26 mouse cellular contexts compared by ENCODE assay signal in genomic region chr2:105261335-105261734, GRCm38 (mm10). TPM values are rescaled to one million over a fixed set of nuclear protein-coding genes. Genes with fewer than 3 reads are reported as not detected.
"Had no signal": no experiment of that assay in that cellular context is flagged by ENCODE, and none has a peak within 500 bp of the region (broad histone marks: within the 10 kb centered on the region; RNA-seq: fewer than 3 reads in every experiment).

No protein-coding gene starts in this region.

- H3K4me1 ChIP-seq: midbrain, embryonic 12.5 days; midbrain, embryonic 15.5 days; neural tube, embryonic 12.5 days; neural tube, embryonic 15.5 days; stomach, embryonic 15.5 days had no signal

- DNase-seq: kidney, adult 18-20 months; kidney, adult 9 months; kidney, postnatal 36 days; layer of hippocampus, postnatal 36 days; left cerebral cortex, postnatal 4 days; liver, postnatal 0 days; lung, embryonic 14.5 days; right cerebral cortex, adult 18-20 months; right cerebral cortex, postnatal 14 days; spleen, adult 18-20 months; thymus, adult 2 months; thymus, postnatal 14 days; thymus, postnatal 4 days had no signal

- H3K9me3 ChIP-seq: limb, embryonic 12.5 days; limb, embryonic 15.5 days; midbrain, embryonic 12.5 days; midbrain, embryonic 15.5 days; neural tube, embryonic 12.5 days; neural tube, embryonic 15.5 days; stomach, embryonic 15.5 days had no signal

- H3K9ac ChIP-seq: limb, embryonic 12.5 days; limb, embryonic 15.5 days; liver, embryonic 14.5 days; liver, postnatal 0 days; lung, embryonic 14.5 days; midbrain, embryonic 12.5 days; midbrain, embryonic 15.5 days; neural tube, embryonic 12.5 days; neural tube, embryonic 15.5 days; stomach, embryonic 15.5 days had no signal

- H3K27me3 ChIP-seq: limb, embryonic 12.5 days; limb, embryonic 15.5 days; midbrain, embryonic 12.5 days; midbrain, embryonic 15.5 days; neural tube, embryonic 12.5 days; stomach, embryonic 15.5 days had no signal

- H3K4me3 ChIP-seq: left cerebral cortex, adult 2 months; limb, embryonic 12.5 days; limb, embryonic 15.5 days; midbrain, embryonic 12.5 days; midbrain, embryonic 15.5 days; neural tube, embryonic 12.5 days; neural tube, embryonic 15.5 days; stomach, embryonic 15.5 days had no signal

- H3K4me2 ChIP-seq: limb, embryonic 12.5 days; limb, embryonic 15.5 days; liver, embryonic 11.5 days; lung, embryonic 14.5 days; midbrain, embryonic 12.5 days; midbrain, embryonic 15.5 days; neural tube, embryonic 12.5 days; neural tube, embryonic 15.5 days; stomach, embryonic 15.5 days had no signal

- H3K36me3 ChIP-seq: limb, embryonic 12.5 days; limb, embryonic 15.5 days; midbrain, embryonic 12.5 days; midbrain, embryonic 15.5 days; neural tube, embryonic 12.5 days; neural tube, embryonic 15.5 days; stomach, embryonic 15.5 days had no signal

- H3K27ac ChIP-seq: kidney, postnatal 0 days; left cerebral cortex, adult 2 months; limb, embryonic 12.5 days; limb, embryonic 15.5 days; liver, embryonic 14.5 days; macrophage; midbrain, embryonic 12.5 days; midbrain, embryonic 15.5 days; neural tube, embryonic 12.5 days; neural tube, embryonic 15.5 days; stomach, embryonic 15.5 days had no signal

- ATAC-seq: liver, postnatal 0 days; lung, postnatal 0 days; midbrain, embryonic 15.5 days had no signal

RNA-seq across cellular contexts. Expression of gene Them7, which starts 37.2 kb away (rescaled TPM):
- polyA plus RNA-seq: lung, postnatal 0 days; macrophage; midbrain, embryonic 15.5 days had no signal
